Mouse (Mus musculus) heart, embryonic 13.5 days (tissue): ENCODE measurements around the gene Tmem200a. TPM values are rescaled to one million over a fixed set of nuclear protein-coding genes. Genes with fewer than 3 reads are reported as not detected.
"Not testable (repeated sequence)": the region's sequence is repeated elsewhere in the genome, so short reads cannot be mapped to it uniquely, and the experiment has no call there.

Source experiments
- ATAC-seq: fragments of 200-750 bp; cut with Nextera tagmentation; 2 replicates; pipeline ENCODE4 v1.8.0; 2017; ENCODE audit warnings: moderate TSS enrichment; ENCODE audit not compliant: insufficient number of reproducible peaks, low FRiP score, low TSS enrichment; ENCODE audit errors: extremely low read depth
- H3K27ac ChIP-seq: fragments of 300-500 bp; sonication (generic); replicated peaks from 2 replicates; pipeline ENCODE4 v1.5.1; 2015; ENCODE audit warnings: moderate library complexity, mild to moderate bottlenecking, inconsistent platforms
- H3K27me3 ChIP-seq: fragments of 300-500 bp; sonication (generic); replicated peaks from 2 replicates; pipeline ENCODE4 v1.6.1; 2015; ENCODE audit warnings: mild to moderate bottlenecking, inconsistent platforms
- H3K36me3 ChIP-seq: fragments of 300-500 bp; sonication (generic); 2 replicates; pipeline ENCODE4 v1.6.1; 2015; ENCODE audit warnings: mild to moderate bottlenecking, inconsistent platforms
- H3K4me1 ChIP-seq: fragments of 300-500 bp; sonication (generic); 2 replicates; pipeline ENCODE4 v1.6.1; 2015; ENCODE audit warnings: inconsistent platforms
- H3K4me2 ChIP-seq: fragments of 300-500 bp; sonication (generic); 2 replicates; pipeline ENCODE4 v1.6.1; 2015; ENCODE audit warnings: inconsistent platforms, mild to moderate bottlenecking, moderate library complexity
- H3K4me3 ChIP-seq: fragments of 300-500 bp; sonication (generic); 2 replicates; pipeline ENCODE4 v1.5.1; 2015; ENCODE audit warnings: moderate library complexity, mild to moderate bottlenecking, inconsistent platforms
- H3K9ac ChIP-seq: fragments of 300-500 bp; sonication (generic); 2 replicates; pipeline ENCODE4 v1.6.1; 2015; ENCODE audit warnings: inconsistent platforms, mild to moderate bottlenecking, moderate library complexity
- H3K9me3 ChIP-seq: fragments of 300-500 bp; sonication (generic); 2 replicates; pipeline ENCODE4 v1.6.1; 2016; ENCODE audit warnings: inconsistent platforms
- WGBS: fragments of 180-500 bp; shearing (Covaris S2); methylation state at CpG from one replicate; pipeline ENCODE4 v1.1.7; 2015; ENCODE audit warnings: mixed read lengths; 5-methylcytosine and 5-hydroxymethylcytosine counted together
- polyA plus RNA-seq: library from polyadenylated mRNA; unstranded; fragments of >200 nt; fragmentation: Nextera tagmentation; extraction: Ambion mirVana; gene quantifications from 2 replicates; pipeline ENCODE4 v1.2.1, GENCODE M21; 2015

The Tmem200a gene
- polyA plus RNA-seq, 1 experiment from 2014 or later, result 1.7 TPM

- Histone ChIP-seq H3K27ac (peak overlapping the region; percentile 82; the same call in 1 of the 2 replicates), H3K4me3 (no peak overlapping the region), H3K4me2 (no peak overlapping the region), H3K27me3 (no peaks in the 10 kb centered on the region), H3K36me3 (no peaks in the 10 kb centered on the region), H3K9me3 (no peaks in the 10 kb centered on the region), H3K9ac (no peak overlapping the region), H3K4me1 (peaks cover 38% of the 10 kb centered on the region)
- no peak for ATAC-seq
- 37% methylated on average over 11 of the region's 11 CpGs for WGBS
Measured at GRCm38 (mm10) chr10:25927553-25928447, 151.1 kb downstream of the Tmem200a start.

DNA sequence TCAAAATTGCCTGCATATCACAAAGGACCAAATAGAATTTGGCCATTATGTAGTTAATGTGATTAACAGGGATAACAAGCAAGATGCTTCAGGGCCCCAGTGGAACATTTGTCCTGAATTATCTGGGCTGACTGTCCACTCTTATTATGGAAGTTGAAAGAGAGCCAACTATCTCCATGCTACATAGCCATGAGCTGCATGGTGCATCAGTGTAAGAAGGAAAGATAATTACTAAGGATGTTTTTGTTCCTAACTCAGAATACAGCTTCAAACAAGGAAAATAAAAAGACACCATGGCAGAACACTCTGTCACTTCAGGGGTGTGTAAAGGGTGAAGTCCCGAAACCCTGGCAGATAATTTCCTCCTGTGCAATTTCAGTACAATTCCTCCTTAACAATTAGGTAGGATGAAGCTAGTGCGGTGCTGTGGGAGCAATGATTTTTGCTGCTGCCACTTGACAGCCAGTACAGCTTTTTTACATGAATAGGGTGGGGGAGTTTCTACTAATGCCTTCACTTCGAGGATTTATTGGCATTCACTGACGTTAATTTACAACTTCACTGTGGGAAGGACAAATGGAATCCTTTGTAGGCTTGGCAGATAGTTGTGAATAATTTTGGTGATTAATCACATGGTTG, 158.1 kb downstream of the Tmem200a start:
- no peak overlapping the region for H3K9ac ChIP-seq
- no peak overlapping the region for H3K27ac ChIP-seq
- H3K27me3 ChIP-seq, result no peaks in the 10 kb centered on the region
- H3K4me2 ChIP-seq, result no peak overlapping the region
- H3K36me3 ChIP-seq, result no peaks in the 10 kb centered on the region
- no peaks in the 10 kb centered on the region for H3K9me3 ChIP-seq
- no peak for ATAC-seq
- H3K4me1 ChIP-seq, result no peaks in the 10 kb centered on the region
- no peak overlapping the region for H3K4me3 ChIP-seq
- WGBS, result 66% methylated on average over 4 of the region's 4 CpGs

DNA sequence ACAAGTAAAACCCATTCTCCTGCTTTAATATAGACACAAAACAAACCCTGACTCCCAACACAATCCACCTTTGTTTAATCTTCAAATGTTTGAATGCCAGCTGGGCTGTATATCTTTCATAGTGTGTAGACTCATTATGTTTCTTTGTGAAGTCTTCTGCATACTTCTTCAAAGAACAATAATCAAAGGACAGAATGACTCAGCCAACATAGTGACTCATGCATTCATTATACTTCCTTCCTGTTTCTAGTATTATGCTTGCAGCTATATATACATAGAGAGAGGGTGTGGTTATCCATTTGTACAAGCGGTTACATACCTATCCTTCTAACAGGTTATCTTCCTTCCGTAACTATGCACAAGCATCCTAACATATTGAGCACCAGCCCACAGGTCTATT, 160.7 kb downstream of the Tmem200a start:
- Histone ChIP-seq H3K36me3 (no peaks in the 10 kb centered on the region), H3K9me3 (no peaks in the 10 kb centered on the region), H3K27me3 (no peaks in the 10 kb centered on the region), H3K4me3 (no peak overlapping the region), H3K4me1 (no peaks in the 10 kb centered on the region), H3K27ac (no peak overlapping the region), H3K4me2 (no peak overlapping the region), H3K9ac (no peak overlapping the region)
- no peak for ATAC-seq
- 73% methylated on average over 2 of the region's 2 CpGs for WGBS

GRCm38 (mm10) chr10:25910270-25910669, 168.6 kb downstream of the Tmem200a start:
- Histone ChIP-seq H3K4me1 (no peaks in the 10 kb centered on the region), H3K4me3 (no peak overlapping the region), H3K27ac (no peak overlapping the region), H3K4me2 (no peak overlapping the region), H3K27me3 (no peaks in the 10 kb centered on the region), H3K9ac (no peak overlapping the region), H3K9me3 (0 out of 2 replicates have a peak, but pooled peaks cover 6% of the 10 kb centered on the region), H3K36me3 (no peaks in the 10 kb centered on the region)
- ATAC-seq, result no peak
- 50% methylated on average over 6 of the region's 6 CpGs for WGBS

DNA sequence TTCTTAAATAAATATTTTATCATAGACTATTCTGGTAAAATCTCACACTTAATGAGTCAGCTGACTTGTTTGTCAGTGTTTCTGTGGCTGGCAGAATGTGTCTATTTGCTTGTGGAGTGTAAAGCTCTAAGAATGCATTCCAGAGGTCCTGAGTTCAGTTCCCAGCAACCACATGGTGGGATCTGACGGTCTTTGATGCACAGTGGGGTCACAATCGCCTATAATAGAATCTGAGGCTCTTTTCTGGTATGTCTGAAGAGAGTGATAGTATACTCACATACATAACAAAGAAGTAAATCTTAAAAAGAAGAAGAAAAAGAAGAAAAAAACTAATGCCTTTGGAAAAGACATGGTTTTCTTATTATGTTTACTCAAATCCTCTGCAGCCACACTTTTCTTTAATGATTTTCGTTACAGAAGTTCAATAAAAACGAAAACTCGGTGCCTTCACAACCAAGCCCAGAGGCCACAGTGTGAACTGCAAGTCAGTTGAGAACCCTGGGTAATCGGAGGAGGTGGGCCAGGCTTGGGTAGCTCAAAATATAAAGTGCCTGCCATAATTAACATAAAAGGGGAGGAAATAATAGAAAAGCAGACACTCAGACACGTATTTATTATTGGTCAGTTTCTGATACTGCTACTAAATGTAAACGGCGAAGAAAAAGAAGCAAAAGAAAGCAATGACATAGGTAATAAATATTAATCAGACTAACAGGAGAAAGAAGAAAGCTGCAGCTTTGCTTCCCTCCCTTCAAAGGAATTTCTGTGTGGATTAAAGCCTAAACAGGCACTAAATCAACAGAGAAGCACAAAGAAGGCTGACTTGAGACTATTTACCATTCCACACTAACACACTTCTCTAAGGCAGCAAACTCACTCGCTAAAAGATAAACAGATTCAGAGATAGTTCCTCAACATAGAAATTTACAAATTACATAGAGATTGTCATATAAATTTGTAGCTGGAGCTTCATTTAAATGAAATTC, 170.5 kb downstream of the Tmem200a start:
- H3K27me3 ChIP-seq, result no peaks in the 10 kb centered on the region
- no peak overlapping the region for H3K4me3 ChIP-seq
- no peaks in the 10 kb centered on the region for H3K4me1 ChIP-seq
- no peak for ATAC-seq
- H3K27ac ChIP-seq, result no peak overlapping the region
- no peak overlapping the region for H3K9ac ChIP-seq
- H3K36me3 ChIP-seq, result no peaks in the 10 kb centered on the region
- 64% methylated on average over 10 of the region's 10 CpGs for WGBS
- 0 out of 2 replicates have a peak, but pooled peaks cover 6% of the 10 kb centered on the region for H3K9me3 ChIP-seq
- H3K4me2 ChIP-seq, result no peak overlapping the region

- not testable (repeated sequence) for H3K9ac ChIP-seq, H3K36me3 ChIP-seq, H3K27ac ChIP-seq, ATAC-seq, H3K4me2 ChIP-seq, H3K27me3 ChIP-seq, H3K4me1 ChIP-seq, H3K9me3 ChIP-seq, H3K4me3 ChIP-seq
- WGBS, result 72% methylated on average over 5 of the region's 5 CpGs
Measured at GRCm38 (mm10) chr10:25894126-25894525, 184.7 kb downstream of the Tmem200a start.

DNA sequence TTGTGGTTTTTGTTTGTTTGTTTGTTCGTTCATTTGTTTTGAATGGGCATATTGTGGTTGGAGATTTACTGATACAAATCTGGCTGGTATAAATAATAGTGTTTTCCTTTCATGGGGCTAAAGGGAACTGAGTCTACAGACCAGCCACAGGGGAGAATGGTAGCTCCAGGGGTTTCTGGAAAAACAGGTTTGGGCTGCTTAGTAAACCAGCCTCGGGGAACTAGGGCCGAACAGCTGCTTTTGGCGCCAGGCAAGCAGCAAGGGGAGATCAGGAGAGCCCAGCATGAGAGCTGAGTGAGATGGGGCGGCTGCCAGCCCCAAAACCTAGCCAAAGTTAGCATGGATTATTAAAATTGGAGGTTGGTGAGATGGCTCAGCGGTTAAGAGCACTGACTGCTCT, 191.6 kb downstream of the Tmem200a start:
- no peaks in the 10 kb centered on the region for H3K36me3 ChIP-seq
- no peak overlapping the region for H3K9ac ChIP-seq
- no peak overlapping the region for H3K4me2 ChIP-seq
- no peak for ATAC-seq
- H3K4me1 ChIP-seq, result peaks cover 18% of the 10 kb centered on the region
- 47% methylated on average over 6 of the region's 6 CpGs for WGBS
- no peak overlapping the region for H3K4me3 ChIP-seq
- no peaks in the 10 kb centered on the region for H3K9me3 ChIP-seq
- H3K27me3 ChIP-seq, result no peaks in the 10 kb centered on the region
- H3K27ac ChIP-seq, result no peak overlapping the region

- H3K4me1 ChIP-seq, result peaks cover 12% of the 10 kb centered on the region
- ATAC-seq, result no peak
- H3K36me3 ChIP-seq, result no peaks in the 10 kb centered on the region
- H3K27me3 ChIP-seq, result no peaks in the 10 kb centered on the region
- no peaks in the 10 kb centered on the region for H3K9me3 ChIP-seq
- H3K9ac ChIP-seq, result no peak overlapping the region
- no peak overlapping the region for H3K4me3 ChIP-seq
- 81% methylated on average over 2 of the region's 2 CpGs for WGBS
- no peak overlapping the region for H3K4me2 ChIP-seq
- H3K27ac ChIP-seq, result no peak overlapping the region
Measured at GRCm38 (mm10) chr10:25884512-25884911, 194.3 kb downstream of the Tmem200a start.

DNA sequence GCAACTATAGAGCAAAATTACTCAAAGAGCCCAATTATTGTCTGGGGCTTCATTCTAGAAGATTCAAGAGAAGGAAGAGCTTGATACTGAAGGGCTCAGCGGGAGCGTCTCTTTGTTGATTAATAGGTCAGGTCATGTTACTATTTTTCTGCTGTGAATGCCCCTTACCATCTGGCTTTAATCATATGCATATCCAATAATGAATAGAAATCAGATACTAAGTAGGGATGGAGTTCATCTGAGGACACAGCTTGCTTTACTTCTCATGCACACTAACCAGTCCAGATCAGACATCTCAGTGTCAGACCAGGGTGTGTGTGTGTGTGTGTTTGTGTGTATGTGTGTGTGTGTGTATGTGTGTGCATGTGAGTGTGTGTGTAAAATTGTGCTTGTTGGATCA, 201.1 kb downstream of the Tmem200a start:
- H3K9ac ChIP-seq, result no peak overlapping the region
- H3K27me3 ChIP-seq, result no peaks in the 10 kb centered on the region
- H3K4me1 ChIP-seq, result peaks cover 9% of the 10 kb centered on the region
- H3K4me3 ChIP-seq, result no peak overlapping the region
- WGBS, result 71% methylated on average over 2 of the region's 2 CpGs
- H3K4me2 ChIP-seq, result no peak overlapping the region
- H3K9me3 ChIP-seq, result no peaks in the 10 kb centered on the region
- H3K27ac ChIP-seq, result no peak overlapping the region
- no peak for ATAC-seq
- H3K36me3 ChIP-seq, result no peaks in the 10 kb centered on the region

DNA sequence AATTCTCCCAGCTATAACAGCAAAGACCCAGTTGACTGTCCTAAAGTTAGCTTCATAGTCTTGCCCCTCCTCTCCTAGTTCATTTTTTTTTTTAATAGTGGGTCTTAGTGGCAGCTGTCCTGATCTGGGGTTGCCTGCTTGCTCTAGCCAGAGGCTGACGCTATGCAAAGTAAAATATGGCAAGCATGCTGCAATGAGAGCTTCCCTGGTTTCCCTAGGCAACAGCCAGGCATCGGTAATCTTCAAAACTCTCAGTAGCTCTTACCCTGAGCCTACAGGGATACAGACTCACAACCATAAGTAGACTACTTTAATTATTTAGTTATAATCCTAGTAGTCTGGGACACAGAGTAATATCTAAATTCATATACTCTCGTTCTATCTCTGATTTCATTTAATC, 202.0 kb downstream of the Tmem200a start:
- no peak for ATAC-seq
- no peak overlapping the region for H3K9ac ChIP-seq
- H3K4me1 ChIP-seq, result 0 out of 2 replicates have a peak, but pooled peaks cover 4% of the 10 kb centered on the region
- no peak overlapping the region for H3K27ac ChIP-seq
- H3K4me3 ChIP-seq, result no peak overlapping the region
- no peaks in the 10 kb centered on the region for H3K36me3 ChIP-seq
- H3K27me3 ChIP-seq, result no peaks in the 10 kb centered on the region
- WGBS, result 41% methylated on average over 3 of the region's 3 CpGs
- no peaks in the 10 kb centered on the region for H3K9me3 ChIP-seq
- no peak overlapping the region for H3K4me2 ChIP-seq

DNA sequence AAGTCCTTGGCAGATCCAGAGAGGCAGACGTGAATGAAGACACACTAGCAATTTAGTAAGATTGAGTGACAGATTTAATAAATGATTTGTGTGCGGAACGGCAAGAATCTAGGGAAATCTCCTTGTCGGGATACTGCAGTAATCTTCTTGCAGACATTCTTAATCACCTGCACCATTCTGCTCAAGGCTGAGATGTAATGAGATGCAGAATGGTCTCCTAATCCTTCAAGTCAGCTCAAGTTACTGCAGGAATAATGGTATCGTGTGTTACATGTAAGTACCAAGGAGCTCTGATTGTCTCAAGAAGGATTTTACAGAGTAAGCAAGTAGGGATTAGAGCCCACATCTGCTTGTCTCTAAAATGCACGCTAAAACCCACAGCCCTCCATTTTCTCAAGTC, 210.1 kb downstream of the Tmem200a start:
- no peak for ATAC-seq
- Histone ChIP-seq H3K4me3 (no peak overlapping the region), H3K4me1 (0 out of 2 replicates have a peak, but pooled peaks cover 5% of the 10 kb centered on the region), H3K27ac (no peak overlapping the region), H3K27me3 (no peaks in the 10 kb centered on the region), H3K9me3 (no peaks in the 10 kb centered on the region), H3K9ac (no peak overlapping the region), H3K4me2 (no peak overlapping the region), H3K36me3 (no peaks in the 10 kb centered on the region)
- WGBS, result 74% methylated on average over 6 of the region's 6 CpGs
